Mouse (Mus musculus) left cerebral cortex, adult 8-10 months (tissue): ENCODE measurements around the gene Noxo1. TPM values are rescaled to one million over a fixed set of nuclear protein-coding genes. Genes with fewer than 3 reads are reported as not detected.
"Not testable (repeated sequence)": the region's sequence is repeated elsewhere in the genome, so short reads cannot be mapped to it uniquely, and the experiment has no call there.

Experiments
- DNase-seq, 2 experiments: peaks; one replicate each; pipeline ENCODE4 v3.0.0; 2022; ENCODE audit warnings: low spot score in 2 of 2
- total RNA-seq, 4 experiments: library from RNA; stranded (reverse); gene quantifications; 2 replicates each; pipeline ENCODE4 v1.2.4; 2022

The Noxo1 gene
- total RNA-seq, 4 experiments from 2014 or later, result 2.8 to 5.9 (median 3.0) TPM

- no peak for DNase-seq
Observed at GRCm38 (mm10) chr17:24676877-24677276, 19.2 kb upstream of the Noxo1 start.

GRCm38 (mm10) chr17:24677500-24678080 is 18.4 kb upstream of the Noxo1 start:
- no peak for DNase-seq

GRCm38 (mm10) chr17:24686514-24686913 is 9.5 kb upstream of the Noxo1 start:
- DNase-seq, result no peak

DNA sequence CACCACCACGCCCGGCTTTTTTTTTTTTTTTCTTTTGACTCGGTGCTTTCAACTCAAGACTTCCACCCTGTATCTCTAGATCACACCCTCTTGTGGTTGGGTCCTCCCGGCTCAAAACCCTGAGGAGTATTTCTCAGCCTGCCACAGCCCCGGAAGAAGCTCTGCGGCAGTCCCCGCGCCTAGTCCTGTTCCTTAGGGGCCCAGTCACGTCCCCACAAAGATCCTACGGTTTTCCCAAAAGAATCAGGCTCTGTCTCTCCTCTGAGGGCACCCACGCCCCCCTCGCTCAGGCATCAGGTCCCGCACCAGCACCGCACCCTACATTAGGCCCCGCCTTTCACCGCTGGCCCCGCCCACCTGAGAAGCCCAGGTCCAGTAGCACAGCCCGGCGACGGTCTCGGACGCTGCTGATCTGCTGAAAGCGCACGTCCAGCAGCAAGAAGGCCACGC is 8.9 kb upstream of the Noxo1 start:
- DNase-seq, result no peak

- DNase-seq, result no peak
Observed at GRCm38 (mm10) chr17:24687599-24687998, 8.4 kb upstream of the Noxo1 start.

GRCm38 (mm10) chr17:24689251-24690081 is 6.6 kb upstream of the Noxo1 start, which contains the start of gene Syngr3:
Gene Syngr3 (minus strand): TSS chr17:24689955.
- DNase-seq, result peak; percentile 25 to 53

DNA sequence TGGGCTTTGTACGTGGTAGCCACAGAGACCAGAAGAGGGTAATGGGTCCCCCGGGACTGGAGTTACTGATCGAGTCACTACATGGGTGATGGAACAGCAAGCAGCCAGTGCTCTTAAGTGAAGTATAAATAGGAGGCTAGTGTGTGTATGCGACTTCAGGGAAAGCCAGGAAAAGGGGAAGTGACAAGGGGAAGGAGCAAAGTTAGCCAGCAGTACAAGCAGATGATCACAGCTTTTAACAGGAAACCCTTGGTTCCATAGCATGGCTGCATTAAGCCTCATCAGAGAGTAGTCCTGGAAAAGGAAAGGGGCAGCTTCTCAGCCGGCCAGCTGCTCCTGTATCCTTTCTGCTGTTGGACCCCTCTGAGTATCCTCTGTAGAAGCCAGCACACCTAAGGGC is 3.6 kb upstream of the Noxo1 start:
- DNase-seq, result no peak

DNA sequence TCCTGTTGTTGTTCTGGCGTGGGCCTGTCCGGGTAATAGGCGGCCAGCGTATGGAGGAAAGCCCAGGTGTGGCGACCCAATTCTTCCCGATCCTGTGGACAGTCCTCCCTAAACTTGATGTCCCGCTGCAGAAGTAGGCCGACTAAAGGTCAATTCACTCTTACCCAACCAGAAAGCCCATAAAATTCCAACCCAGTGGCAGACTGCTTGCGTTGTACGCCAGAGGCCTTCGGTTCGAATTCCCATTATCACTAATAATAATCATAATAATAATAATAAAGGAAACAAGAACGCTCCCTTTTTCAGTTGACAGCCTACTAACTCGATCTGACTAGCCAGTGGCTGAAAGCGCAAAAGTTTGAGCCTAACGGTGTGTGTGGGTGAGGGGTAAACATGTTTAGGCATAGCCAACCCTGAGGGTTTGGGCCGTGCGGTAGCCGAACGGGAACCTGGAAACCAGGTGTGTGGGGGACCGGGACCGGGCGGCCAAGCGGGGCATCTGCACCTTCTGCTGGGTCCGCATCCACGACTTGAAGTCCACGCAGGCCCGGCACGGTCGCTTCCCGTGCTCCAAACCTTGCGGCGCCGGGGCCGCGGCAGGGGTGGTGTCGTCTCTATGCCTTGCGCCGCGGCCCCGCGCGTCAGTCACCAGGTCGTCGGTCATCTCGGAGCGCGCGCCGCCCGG is 566 bp upstream of the Noxo1 start:
- DNase-seq, result no peak

DNA sequence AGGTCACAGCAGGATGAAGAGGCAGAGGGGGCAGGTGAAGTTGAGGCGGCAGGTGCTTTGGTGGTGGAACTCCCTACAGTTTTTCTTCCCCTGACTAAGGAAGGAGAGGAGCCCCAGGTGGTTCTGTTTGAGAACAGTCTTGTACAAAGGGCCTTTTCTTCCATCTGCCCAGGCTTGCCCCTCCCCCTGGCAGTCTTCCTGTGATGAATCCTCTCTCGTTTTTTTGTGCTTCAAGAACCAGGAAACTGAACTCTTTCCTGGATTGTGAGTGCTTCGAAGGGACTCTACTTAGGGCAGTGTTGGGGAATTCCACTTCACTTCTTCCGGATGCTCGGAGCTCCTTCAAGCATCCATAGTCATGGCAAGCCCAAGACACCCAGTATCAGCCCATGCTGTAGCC is 2.0 kb downstream of the Noxo1 start:
- no peak for DNase-seq

GRCm38 (mm10) chr17:24698715-24699114 is 2.7 kb downstream of the Noxo1 start:
- DNase-seq, result no peak

DNA sequence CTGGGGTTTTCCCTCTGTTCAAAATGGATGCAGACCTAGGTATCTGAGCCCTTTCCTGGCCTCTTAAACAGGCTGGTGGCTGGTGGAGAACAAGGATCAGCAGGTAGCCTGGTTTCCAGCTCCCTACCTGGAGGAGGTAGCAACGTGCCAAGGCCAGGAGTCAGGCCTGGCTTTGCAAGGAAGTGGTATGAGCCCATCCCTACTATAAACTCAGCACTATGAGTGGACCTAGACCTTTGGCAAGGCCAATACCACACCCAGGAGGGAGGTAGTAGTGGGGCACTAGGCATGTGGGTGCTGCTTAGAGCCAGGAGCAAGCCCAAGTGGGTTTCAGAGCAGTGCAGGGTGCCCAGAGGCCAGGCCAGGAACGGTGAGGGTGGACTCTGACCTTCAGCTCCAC is 3.4 kb downstream of the Noxo1 start:
- DNase-seq, result no peak

DNA sequence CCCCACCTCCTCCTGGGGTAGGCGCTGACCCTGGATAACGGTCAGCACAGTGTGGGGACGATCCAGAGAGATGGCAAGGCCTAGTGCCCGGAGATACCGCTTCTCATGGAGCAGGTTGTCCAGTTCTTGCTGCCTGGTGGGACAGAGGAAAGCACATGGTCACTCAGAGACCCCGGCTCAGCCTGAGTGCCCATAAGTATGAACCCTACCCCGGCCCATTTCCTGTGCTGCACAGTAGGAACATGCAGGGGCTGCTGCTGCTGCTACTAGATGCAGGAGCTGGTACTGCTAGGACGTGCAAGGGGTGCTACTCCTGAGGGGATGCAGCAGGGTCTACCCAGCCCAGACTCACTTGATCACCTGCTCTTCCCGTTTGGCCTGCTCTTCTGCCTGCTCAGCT is 5.2 kb downstream of the Noxo1 start:
- DNase-seq, result no peak

- peak in 1 of 2 experiments; percentile 5 for DNase-seq
Observed at GRCm38 (mm10) chr17:24705821-24706220, 9.8 kb downstream of the Noxo1 start.

DNA sequence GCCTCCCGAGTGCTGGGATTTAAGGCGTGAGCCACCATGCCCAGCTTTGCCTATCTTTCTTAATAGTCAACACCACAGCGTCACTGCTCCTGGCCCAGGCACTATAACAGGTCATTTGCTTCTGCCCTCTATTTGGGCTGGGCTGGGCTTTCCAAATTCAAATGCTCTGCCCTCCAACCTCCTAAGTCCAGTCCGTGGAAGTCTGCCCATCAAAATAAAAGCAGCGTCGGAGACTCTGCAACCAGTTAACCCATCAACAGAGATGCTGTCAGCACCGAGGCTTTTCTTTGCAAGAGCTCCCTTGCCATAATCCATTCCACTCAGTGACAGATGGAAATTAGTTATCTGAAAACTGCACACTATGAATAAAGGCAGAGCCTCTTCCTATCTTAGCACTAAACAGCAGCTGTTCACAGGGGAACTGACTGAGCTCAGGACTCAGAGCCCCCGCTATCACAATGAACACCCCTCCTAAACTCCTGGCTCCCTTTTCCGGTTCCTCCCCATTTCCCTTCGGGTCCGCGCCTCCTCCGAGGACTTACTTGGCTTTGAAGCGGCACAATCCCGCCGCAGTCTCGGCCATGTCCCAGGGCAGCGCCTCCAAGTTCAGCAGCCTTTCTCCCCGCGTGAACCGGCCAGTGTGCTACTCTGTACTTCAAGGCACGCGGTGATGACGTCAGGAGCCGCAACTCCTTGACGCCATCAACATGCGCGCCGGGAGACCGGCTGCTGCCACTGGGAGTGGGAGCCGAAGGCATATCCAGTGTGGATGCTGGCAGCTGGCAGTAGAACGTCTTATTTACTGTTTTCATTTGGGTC is 11.2 kb downstream of the Noxo1 start, which contains the start of gene Tbl3:
Gene Tbl3 (minus strand): TSS at position 679 of the 819 bp plus-strand sequence.
- peak; percentile 90 to 98 for DNase-seq

DNA sequence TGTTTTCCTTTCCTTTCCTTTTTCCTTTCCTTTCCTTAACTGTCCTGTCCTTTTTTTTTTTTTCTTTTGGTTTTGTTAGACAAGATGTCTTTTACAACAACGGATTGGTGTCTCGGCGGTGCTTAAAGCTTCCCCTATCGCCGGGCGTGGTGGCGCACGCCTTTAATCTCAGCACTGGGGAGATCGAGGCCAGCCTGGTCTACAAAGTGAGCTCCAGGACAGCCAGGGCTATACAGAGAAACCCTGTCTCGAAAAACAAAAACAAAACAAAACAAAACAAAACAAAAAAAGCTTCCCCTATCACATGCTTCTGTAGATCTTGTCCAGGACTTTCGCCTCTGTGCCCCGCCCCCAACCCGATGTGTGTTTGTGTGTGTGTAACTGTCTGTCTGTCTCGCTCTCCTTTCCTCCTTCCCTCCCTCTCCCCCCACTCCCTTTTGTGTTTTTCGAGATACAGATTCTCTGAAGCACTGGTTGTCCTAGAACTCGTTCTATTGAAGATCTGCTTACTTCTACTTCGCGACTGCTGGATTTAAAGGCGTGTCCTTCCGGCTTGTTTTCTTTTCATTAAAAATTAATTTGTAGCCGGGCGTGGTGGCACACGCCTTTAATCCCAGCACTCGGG is 11.9 kb downstream of the Noxo1 start:
- peak in 1 of 2 experiments; percentile 6 for DNase-seq

DNA sequence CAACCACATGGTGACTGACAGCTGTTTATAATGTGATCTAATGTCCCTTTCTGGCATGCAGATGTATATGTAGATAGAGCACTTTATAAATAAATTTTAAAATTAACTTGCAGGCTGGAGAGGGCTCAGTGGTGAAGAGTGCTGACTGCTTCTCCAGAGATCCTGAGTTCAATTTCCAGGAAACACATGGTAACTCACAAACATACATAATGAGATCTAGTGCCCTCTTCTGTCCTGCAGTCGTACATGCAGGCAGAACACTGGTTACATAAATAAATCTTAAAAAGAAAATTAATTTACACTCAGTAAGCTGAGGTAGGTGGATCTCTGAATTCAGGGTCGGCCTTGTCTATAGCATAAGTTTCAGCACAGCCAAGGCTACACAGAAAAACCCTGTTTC is 12.6 kb downstream of the Noxo1 start:
- no peak for DNase-seq

DNA sequence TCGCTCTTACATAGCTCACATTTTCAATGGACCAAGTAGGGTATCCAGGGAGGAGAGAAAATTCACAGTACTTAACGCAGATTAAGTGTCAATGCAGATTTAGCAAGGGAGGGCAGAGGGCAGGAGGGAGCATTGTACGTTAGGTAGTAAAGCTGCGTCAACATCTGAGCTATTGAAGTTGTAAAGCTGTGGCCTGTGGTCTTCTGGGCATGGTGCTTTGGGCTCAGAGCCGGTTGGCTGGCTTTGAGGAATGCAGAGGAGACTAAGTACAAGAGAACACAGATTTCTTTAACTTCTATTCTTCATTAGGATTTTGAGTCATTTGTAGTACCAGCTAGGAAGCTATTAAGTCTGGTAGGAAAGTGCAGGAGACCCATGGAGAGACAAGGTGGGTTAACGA is 19.5 kb downstream of the Noxo1 start:
- no peak for DNase-seq

GRCm38 (mm10) chr17:24716166-24716682 is 20.2 kb downstream of the Noxo1 start:
- no peak for DNase-seq

GRCm38 (mm10) chr17:24717943-24718342 is 21.9 kb downstream of the Noxo1 start, which contains the start of the genes Rnf151 and Rps2:
Gene Rnf151 (minus strand): TSS chr17:24718063.
Gene Rps2 (plus strand): TSS chr17:24718116.
- DNase-seq, result no peak

- DNase-seq, result not testable (repeated sequence)
Observed at GRCm38 (mm10) chr17:24718938-24719337, 22.9 kb downstream of the Noxo1 start.
